Mouse (Mus musculus) neural tube, embryonic 14.5 days (tissue): ENCODE measurements around the gene Adtrp. TPM values are rescaled to one million over a fixed set of nuclear protein-coding genes. Genes with fewer than 3 reads are reported as not detected.

Source experiments
- ATAC-seq: fragments of 200-750 bp; cut with Nextera tagmentation; 2 replicates; pipeline ENCODE4 v1.8.0; 2017; ENCODE audit warnings: low read depth, mild to moderate bottlenecking, moderate TSS enrichment, moderate library complexity
- H3K27ac ChIP-seq: fragments of 300-500 bp; sonication (generic); 2 replicates; pipeline ENCODE4 v1.5.1; 2014; ENCODE audit warnings: low read depth, mild to moderate bottlenecking, control low read depth, low read length, moderate library complexity, mixed read lengths
- H3K27me3 ChIP-seq: fragments of 300-500 bp; sonication (generic); 2 replicates; pipeline ENCODE4 v1.6.1; 2014; ENCODE audit warnings: low read length; ENCODE audit not compliant: control insufficient read depth, insufficient read depth
- H3K36me3 ChIP-seq: fragments of 300-500 bp; sonication (generic); 2 replicates; pipeline ENCODE4 v1.6.1; 2014; ENCODE audit warnings: low read length, mixed read lengths; ENCODE audit not compliant: control insufficient read depth, insufficient read depth
- H3K4me1 ChIP-seq: fragments of 300-500 bp; sonication (generic); 2 replicates; pipeline ENCODE4 v1.6.1; 2014; ENCODE audit warnings: low read length; ENCODE audit not compliant: control insufficient read depth, insufficient read depth
- H3K4me2 ChIP-seq: fragments of 300-500 bp; sonication (generic); 2 replicates; pipeline ENCODE4 v1.6.1; 2014; ENCODE audit warnings: mild to moderate bottlenecking, low read depth, low read length, control low read depth
- H3K4me3 ChIP-seq: fragments of 300-500 bp; sonication (generic); 2 replicates; pipeline ENCODE4 v1.5.1; 2014; ENCODE audit warnings: low read depth, low read length, control low read depth, mixed read lengths
- H3K9ac ChIP-seq: fragments of 300-500 bp; sonication (generic); replicated peaks from 2 replicates; pipeline ENCODE4 v1.6.1; 2014; ENCODE audit warnings: low read depth, mild to moderate bottlenecking, control low read depth, low read length, mixed read lengths
- H3K9me3 ChIP-seq: fragments of 300-500 bp; sonication (generic); 2 replicates; pipeline ENCODE4 v1.6.1; 2016; ENCODE audit warnings: low read length; ENCODE audit not compliant: control insufficient read depth
- WGBS: fragments of 180-500 bp; shearing (Covaris S2); extraction: QIAGEN DNeasy Blood & Tissue Kit; methylation state at CpG from one replicate; pipeline ENCODE4 v1.1.7; 2014; 5-methylcytosine and 5-hydroxymethylcytosine counted together
- polyA plus RNA-seq: library from polyadenylated mRNA; unstranded; fragments of >200 nt; fragmentation: Nextera tagmentation; extraction: Ambion mirVana; gene quantifications from 2 replicates; pipeline ENCODE4 v1.2.1, GENCODE M21; 2014

Adtrp gene
- polyA plus RNA-seq, 1 experiment from 2014 or later: 0.42 TPM

DNA sequence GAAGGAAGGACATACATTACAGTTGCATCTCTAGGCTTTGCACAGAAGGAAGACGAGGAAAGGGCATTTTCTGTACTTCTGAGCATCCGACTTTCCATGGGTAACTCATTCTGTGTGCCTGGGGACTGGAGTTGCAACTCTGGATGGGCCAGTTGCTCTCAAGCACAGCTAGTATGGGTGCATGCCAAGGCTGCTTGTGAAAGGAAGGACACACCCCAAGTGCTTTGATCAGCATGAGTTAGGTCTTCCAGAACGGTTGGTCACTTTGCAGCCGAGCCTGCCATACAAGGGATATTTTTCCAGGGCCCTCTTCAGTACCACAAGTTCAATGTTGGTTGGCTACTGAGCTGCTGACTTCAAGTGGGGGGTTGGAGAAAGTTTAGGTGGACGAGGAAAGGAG lies 968 bp downstream of the Adtrp start:
- Histone ChIP-seq H3K27ac (no peak overlapping the region), H3K27me3 (no peaks in the 10 kb centered on the region), H3K4me2 (no peak overlapping the region), H3K4me1 (no peaks in the 10 kb centered on the region), H3K4me3 (no peak overlapping the region), H3K9me3 (no peaks in the 10 kb centered on the region), H3K36me3 (no peaks in the 10 kb centered on the region), H3K9ac (no peak overlapping the region)
- WGBS: 85% methylated on average over 5 of the region's 5 CpGs
- ATAC-seq: no peak

DNA sequence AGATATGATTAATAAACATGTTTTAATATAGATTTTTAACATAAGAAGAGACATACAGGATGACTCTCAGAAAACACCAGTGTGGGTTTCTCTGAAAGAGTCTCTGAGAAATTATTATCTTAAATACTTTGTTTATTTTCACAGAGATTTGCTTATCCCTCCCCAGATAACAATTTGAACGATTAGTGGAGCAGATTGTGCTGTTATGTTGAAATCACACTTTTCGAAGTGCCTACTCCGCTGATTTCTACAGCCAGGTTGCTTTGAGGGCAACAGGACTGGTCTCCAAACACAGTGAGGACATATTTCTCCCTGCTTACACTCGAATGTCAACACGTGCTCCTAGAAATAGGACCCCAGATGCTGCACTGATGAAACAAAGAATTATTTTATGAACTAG lies 2.5 kb downstream of the Adtrp start:
- no peaks in the 10 kb centered on the region for H3K36me3 ChIP-seq
- no peak for ATAC-seq
- H3K4me2 ChIP-seq: no peak overlapping the region
- no peak overlapping the region for H3K9ac ChIP-seq
- H3K27ac ChIP-seq: no peak overlapping the region
- H3K27me3 ChIP-seq: no peaks in the 10 kb centered on the region
- WGBS: 84% methylated on average over 5 of the region's 5 CpGs
- H3K9me3 ChIP-seq: no peaks in the 10 kb centered on the region
- H3K4me3 ChIP-seq: no peak overlapping the region
- H3K4me1 ChIP-seq: no peaks in the 10 kb centered on the region

DNA sequence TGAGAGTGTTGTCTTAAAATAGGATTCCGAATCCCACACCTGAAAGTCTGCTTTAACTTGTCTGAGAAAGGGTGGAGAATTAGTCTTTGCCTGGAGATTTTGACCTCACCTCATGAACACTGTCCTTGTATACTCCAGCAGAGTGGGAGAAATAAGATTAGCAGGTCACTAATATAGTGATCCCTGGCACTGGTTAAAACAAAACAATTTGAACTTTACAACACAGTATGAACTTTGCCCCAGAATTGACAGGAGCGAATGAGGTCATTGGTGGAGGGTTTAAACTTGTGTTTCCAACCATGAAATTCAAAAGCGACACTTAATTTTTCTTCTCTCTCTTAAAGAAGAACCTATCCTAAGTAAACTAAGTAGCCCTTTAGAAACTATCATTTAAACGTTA lies 3.4 kb downstream of the Adtrp start:
- Histone ChIP-seq H3K9ac (no peak overlapping the region), H3K4me2 (no peak overlapping the region), H3K36me3 (no peaks in the 10 kb centered on the region), H3K4me3 (no peak overlapping the region), H3K27ac (no peak overlapping the region), H3K9me3 (no peaks in the 10 kb centered on the region), H3K27me3 (no peaks in the 10 kb centered on the region), H3K4me1 (no peaks in the 10 kb centered on the region)
- ATAC-seq: no peak
- WGBS: 87% methylated on average over 4 of the region's 4 CpGs

DNA sequence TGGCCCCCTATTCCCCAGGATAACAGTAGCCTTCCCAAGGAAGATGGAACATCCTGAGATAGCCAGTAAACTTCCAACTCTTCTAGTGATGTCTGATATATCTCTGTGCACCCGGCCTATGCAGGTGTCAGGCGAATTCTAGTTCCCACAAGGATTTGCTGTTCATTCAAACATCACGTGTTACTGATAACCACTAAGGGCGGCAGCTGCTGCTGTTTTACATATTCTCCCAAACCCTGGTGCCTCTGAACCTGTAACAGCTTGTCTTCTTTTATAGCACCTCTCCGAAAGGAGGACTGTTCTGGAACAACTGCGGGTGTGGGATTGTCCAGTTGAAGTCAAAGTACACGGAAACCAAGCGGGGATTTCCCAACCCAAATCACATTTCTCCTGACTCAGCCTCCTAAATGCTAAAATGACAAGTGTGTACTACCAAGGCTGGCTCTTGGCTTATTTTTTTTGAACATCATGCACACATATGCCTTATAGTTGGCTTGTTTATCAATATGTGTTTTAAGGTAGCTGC lies 13.8 kb downstream of the Adtrp start:
- Histone ChIP-seq H3K36me3 (no peaks in the 10 kb centered on the region), H3K4me3 (no peak overlapping the region), H3K4me1 (no peaks in the 10 kb centered on the region), H3K9me3 (no peaks in the 10 kb centered on the region), H3K9ac (no peak overlapping the region), H3K27ac (no peak overlapping the region), H3K4me2 (no peak overlapping the region), H3K27me3 (no peaks in the 10 kb centered on the region)
- no peak for ATAC-seq
- 94% methylated on average over 8 of the region's 8 CpGs for WGBS

DNA sequence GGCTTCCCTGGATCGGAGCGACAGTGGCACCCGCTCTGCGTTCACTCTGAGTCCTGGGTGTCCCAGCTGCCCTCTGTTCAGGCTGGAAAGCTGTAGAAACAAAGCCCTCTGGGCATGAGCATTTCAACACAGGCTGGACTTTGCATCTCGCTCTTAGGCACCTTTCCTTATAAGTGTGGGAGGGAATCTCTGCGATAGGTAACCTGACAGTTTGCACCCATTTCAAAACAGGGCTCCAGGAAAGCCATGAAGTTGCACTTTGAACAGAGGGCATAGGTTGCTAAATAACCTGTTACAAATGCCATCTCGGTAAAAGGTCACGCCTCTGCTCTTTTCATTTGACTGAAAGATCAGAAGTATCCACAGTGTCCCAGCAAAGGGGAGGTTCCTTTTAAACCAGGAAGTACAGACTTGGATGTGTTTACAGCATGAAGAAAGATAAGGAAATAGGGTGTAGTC lies 19.2 kb downstream of the Adtrp start:
- no peak overlapping the region for H3K4me2 ChIP-seq
- H3K27ac ChIP-seq: no peak overlapping the region
- H3K4me3 ChIP-seq: no peak overlapping the region
- no peak for ATAC-seq
- no peaks in the 10 kb centered on the region for H3K36me3 ChIP-seq
- no peaks in the 10 kb centered on the region for H3K9me3 ChIP-seq
- WGBS: 95% methylated on average over 8 of the region's 8 CpGs
- H3K4me1 ChIP-seq: no peaks in the 10 kb centered on the region
- no peak overlapping the region for H3K9ac ChIP-seq
- H3K27me3 ChIP-seq: no peaks in the 10 kb centered on the region

DNA sequence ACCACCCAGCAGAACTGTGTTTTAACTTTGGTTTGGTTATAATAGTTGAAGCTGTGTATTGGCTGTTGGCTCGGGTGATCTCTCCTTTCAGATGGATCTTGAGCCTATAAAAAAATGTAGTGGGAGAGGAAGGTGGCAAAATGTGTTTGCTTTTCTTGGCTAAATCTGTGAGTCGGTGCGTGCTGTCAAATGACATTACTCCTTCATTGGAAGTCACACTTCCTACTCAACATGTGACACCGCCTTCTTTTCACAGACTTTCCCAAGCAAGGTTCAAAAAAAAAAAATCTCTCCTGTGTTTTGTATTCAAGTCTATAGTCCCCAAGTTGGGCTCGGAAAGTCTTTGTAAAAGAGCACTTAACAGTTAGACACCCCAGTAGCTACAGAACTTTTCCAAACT lies 19.9 kb downstream of the Adtrp start:
- H3K4me3 ChIP-seq: no peak overlapping the region
- H3K9ac ChIP-seq: no peak overlapping the region
- no peaks in the 10 kb centered on the region for H3K9me3 ChIP-seq
- no peak overlapping the region for H3K27ac ChIP-seq
- H3K4me1 ChIP-seq: no peaks in the 10 kb centered on the region
- no peaks in the 10 kb centered on the region for H3K36me3 ChIP-seq
- WGBS: 91% methylated on average over 5 of the region's 5 CpGs
- ATAC-seq: no peak
- no peaks in the 10 kb centered on the region for H3K27me3 ChIP-seq
- no peak overlapping the region for H3K4me2 ChIP-seq

DNA sequence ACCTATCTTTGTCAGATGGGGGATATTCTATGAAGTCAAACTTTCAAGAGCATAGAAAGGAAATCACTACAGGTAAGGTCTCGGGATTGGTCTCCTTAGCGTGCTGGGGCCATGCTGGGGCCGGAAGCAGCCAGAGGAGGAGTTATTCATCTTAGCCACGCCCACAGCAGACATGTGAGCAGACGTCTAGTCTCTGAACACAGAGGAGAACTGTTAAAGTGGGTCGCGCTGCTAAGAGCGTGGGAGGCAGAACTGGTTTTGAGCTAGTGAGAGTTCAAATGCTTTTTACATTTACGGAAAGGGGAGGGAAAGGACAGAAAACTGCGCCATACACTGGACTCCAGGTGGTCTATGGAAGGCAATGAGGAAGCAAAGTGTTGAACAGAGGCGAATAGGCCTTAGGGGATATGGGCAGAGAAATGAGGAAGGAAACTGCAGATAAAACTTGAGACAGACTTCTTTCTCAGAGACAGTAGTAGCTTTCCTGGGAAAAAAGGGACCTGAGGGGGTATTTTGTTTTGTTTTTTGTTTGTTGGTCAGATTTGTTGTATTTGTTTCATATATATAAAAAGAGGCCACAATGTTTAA lies 22.0 kb downstream of the Adtrp start:
- Histone ChIP-seq H3K9me3 (no peaks in the 10 kb centered on the region), H3K27me3 (no peaks in the 10 kb centered on the region), H3K4me1 (no peaks in the 10 kb centered on the region), H3K9ac (no peak overlapping the region), H3K27ac (no peak overlapping the region), H3K4me2 (no peak overlapping the region), H3K36me3 (no peaks in the 10 kb centered on the region), H3K4me3 (no peak overlapping the region)
- 70% methylated on average over 11 of the region's 11 CpGs for WGBS
- ATAC-seq: no peak

DNA sequence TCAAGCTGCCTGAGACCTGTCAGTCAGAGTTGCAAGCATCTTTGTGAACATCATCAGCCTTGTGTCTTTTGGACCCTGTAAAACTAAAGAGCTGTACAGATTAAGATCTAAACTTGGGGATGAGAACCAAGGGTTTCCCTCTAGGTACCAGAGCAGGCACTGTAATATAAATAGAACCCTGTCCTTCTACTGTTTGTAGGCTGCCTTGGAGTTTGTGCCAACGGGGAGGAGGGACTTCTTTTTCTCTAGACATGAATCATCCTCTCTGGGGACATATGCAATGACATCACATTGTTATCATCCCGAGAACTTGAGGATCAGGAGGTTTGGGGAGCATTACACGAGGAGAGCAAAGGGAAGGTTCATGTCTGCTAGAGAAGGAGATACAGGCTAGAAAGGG lies 24.4 kb downstream of the Adtrp start:
- WGBS: 73% methylated on average over 3 of the region's 3 CpGs
- Histone ChIP-seq H3K9ac (no peak overlapping the region), H3K4me3 (no peak overlapping the region), H3K4me1 (no peaks in the 10 kb centered on the region), H3K4me2 (no peak overlapping the region), H3K27ac (no peak overlapping the region), H3K27me3 (no peaks in the 10 kb centered on the region), H3K36me3 (no peaks in the 10 kb centered on the region), H3K9me3 (no peaks in the 10 kb centered on the region)
- no peak for ATAC-seq

DNA sequence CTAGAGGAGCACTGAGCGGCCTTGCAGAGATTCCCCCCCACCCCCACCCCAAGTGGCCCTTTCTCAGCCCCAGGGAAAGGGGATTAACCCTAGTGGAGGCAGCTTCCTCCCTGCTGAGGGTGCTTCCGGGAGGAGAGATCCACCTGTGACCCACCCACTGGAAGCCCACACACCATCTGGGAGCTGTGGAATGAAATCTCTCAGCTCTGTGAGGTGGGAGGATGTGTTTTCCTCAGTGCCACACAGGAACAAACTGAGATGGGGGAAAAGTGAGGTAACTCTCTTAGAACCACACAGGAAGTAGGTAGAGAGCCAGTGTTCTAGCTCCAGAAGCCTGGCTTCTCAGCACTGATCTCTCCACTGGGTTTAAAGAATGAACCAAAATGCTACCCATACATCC lies 24.9 kb downstream of the Adtrp start:
- H3K4me3 ChIP-seq: no peak overlapping the region
- no peak overlapping the region for H3K9ac ChIP-seq
- H3K27me3 ChIP-seq: no peaks in the 10 kb centered on the region
- WGBS: 79% methylated on average over 2 of the region's 2 CpGs
- H3K4me1 ChIP-seq: no peaks in the 10 kb centered on the region
- H3K27ac ChIP-seq: no peak overlapping the region
- H3K36me3 ChIP-seq: no peaks in the 10 kb centered on the region
- H3K9me3 ChIP-seq: no peaks in the 10 kb centered on the region
- H3K4me2 ChIP-seq: no peak overlapping the region
- ATAC-seq: no peak
